Mouse (Mus musculus): ENCODE measurements at regions not wholly inside any gene's neighbourhood (a gene's known extent, or its start where the extent isn't known, plus 50 kb on each side); places are given as distances from the start of the nearest gene placed in this dataset.

- intact Hi-C loops (cut with DNase I) = no loop called here
Observed at GRCm38 (mm10) chrX:57869648-57870047, 152.9 kb upstream of the Zic3 start.

GRCm38 (mm10) chrX:57916705-57917104 lies 105.8 kb upstream of the Zic3 start:
- no peak for DNase-seq
- intact Hi-C loops (cut with DNase I) = no loop called here

More at GRCm38 (mm10) chrX:57869648-57870047, 152.9 kb upstream of the Zic3 start:
- DNase-seq = no peak

- intact Hi-C loops (cut with DNase I) = no loop called here
- no peak for DNase-seq
Observed at GRCm38 (mm10) chrX:57917441-57918145, 104.9 kb upstream of the Zic3 start.

- DNase-seq = no peak
- intact Hi-C loops (cut with DNase I) = no loop called here
Observed at GRCm38 (mm10) chrX:57918181-57919115, 104.1 kb upstream of the Zic3 start.

- DNase-seq = no peak
Observed at GRCm38 (mm10) chrX:57919886-57920285, 102.6 kb upstream of the Zic3 start.

GRCm38 (mm10) chrX:57920376-57920775 lies 102.1 kb upstream of the Zic3 start:
- intact Hi-C loops (cut with DNase I) = loop anchor here (5.0 to 10.0 kb wide), 3 partner anchors 97 to 574 kb away; no protein-coding TSS in a partner anchor
- no peak for DNase-seq

More at GRCm38 (mm10) chrX:57919886-57920285, 102.6 kb upstream of the Zic3 start:
- intact Hi-C loops (cut with DNase I) = loop anchor here (5.0 to 10.0 kb wide), 3 partner anchors 97 to 575 kb away; no protein-coding TSS in a partner anchor

GRCm38 (mm10) chrX:57921294-57921693 lies 101.2 kb upstream of the Zic3 start:
- DNase-seq = no peak

GRCm38 (mm10) chrX:57921821-57922449 lies 100.6 kb upstream of the Zic3 start:
- no peak for DNase-seq
- intact Hi-C loops (cut with DNase I) = loop anchor here (5.0 to 10.0 kb wide), 3 partner anchors 95 to 573 kb away; no protein-coding TSS in a partner anchor

More at GRCm38 (mm10) chrX:57921294-57921693, 101.2 kb upstream of the Zic3 start:
- intact Hi-C loops (cut with DNase I) = loop anchor here (5.0 to 10.0 kb wide), 3 partner anchors 96 to 574 kb away; no protein-coding TSS in a partner anchor

GRCm38 (mm10) chrX:57923836-57924235 lies 98.7 kb upstream of the Zic3 start:
- intact Hi-C loops (cut with DNase I) = loop anchor here (5.0 to 10.0 kb wide), 3 partner anchors 93 to 571 kb away; no protein-coding TSS in a partner anchor

GRCm38 (mm10) chrX:57935621-57936020 lies 86.9 kb upstream of the Zic3 start:
- intact Hi-C loops (cut with DNase I) = no loop called here
- no peak for DNase-seq

More at GRCm38 (mm10) chrX:57923836-57924235, 98.7 kb upstream of the Zic3 start:
- DNase-seq = no peak

GRCm38 (mm10) chrX:57938248-57938836 lies 84.2 kb upstream of the Zic3 start:
- DNase-seq = no peak
- intact Hi-C loops (cut with DNase I) = no loop called here

GRCm38 (mm10) chrX:57950896-57951295 lies 71.6 kb upstream of the Zic3 start:
- intact Hi-C loops (cut with DNase I) = no loop called here
- no peak for DNase-seq

GRCm38 (mm10) chrX:57951301-57951700 lies 71.2 kb upstream of the Zic3 start:
- DNase-seq = no peak
- intact Hi-C loops (cut with DNase I) = no loop called here

GRCm38 (mm10) chrX:57954594-57955185 lies 67.8 kb upstream of the Zic3 start:
- intact Hi-C loops (cut with DNase I) = no loop called here
- no peak for DNase-seq

All from heart, postnatal 36 days (tissue).